Mouse (Mus musculus): Measurements from ENCODE around the gene Tmem86b. TPM values are rescaled to one million over a fixed set of nuclear protein-coding genes. Genes with fewer than 3 reads are reported as not detected.
"Not testable (repeated sequence)": the region's sequence is repeated elsewhere in the genome, so short reads cannot be mapped to it uniquely, and the experiment has no call there.

Gene Tmem86b
- polyA plus RNA-seq, 1 experiment = 31.9 TPM

- Histone ChIP-seq H3K36me3 (ENCODE audit: control insufficient read depth, insufficient read depth, low read length) (no peaks in the 10 kb centered on the region), H3K4me3 (ENCODE audit: extremely low read depth, insufficient read depth, insufficient read length) (no peak within 1 kb of the TSS), H3K27me3 (ENCODE audit: control insufficient read depth, insufficient read depth, low read length) (no peaks in the 10 kb centered on the region), H3K4me1 (ENCODE audit: control insufficient read depth, insufficient read depth, insufficient read length) (no peaks in the 10 kb centered on the region), H3K27ac (ENCODE audit: insufficient read depth, low read length) (no peak within 1 kb of the TSS)
- DNase-seq (ENCODE audit: low read depth in 1 of 2, low spot score in 2 of 2) = no peak
- no peak for TF ChIP-seq CTCF (IDR thresholded peaks at IDR 0.05; ENCODE audit: extremely low read depth, insufficient read depth, insufficient read length, insufficient replicate concordance)
- TF ChIP-seq POLR2A (IDR thresholded peaks at IDR 0.05; ENCODE audit: low read depth, low read length) = no peak
- WGBS = 74% methylated on average over 6 of the region's 6 CpGs
These were observed 27.3 kb downstream of the Tmem86b start, which contains the start of gene Ptprh for GRCm38 (mm10) chr7:4603873-4604272. TSS of gene Ptprh (minus strand) at chr7:4604041.

GRCm38 (mm10) chr7:4602969-4603368 lies 28.3 kb downstream of the Tmem86b start:
- no peaks in the 10 kb centered on the region for H3K27me3 ChIP-seq (ENCODE audit: control insufficient read depth, insufficient read depth, low read length)
- H3K4me1 ChIP-seq (ENCODE audit: control insufficient read depth, insufficient read depth, insufficient read length) = no peaks in the 10 kb centered on the region
- DNase-seq (ENCODE audit: low read depth in 1 of 2, low spot score in 2 of 2) = no peak
- TF ChIP-seq CTCF (IDR thresholded peaks at IDR 0.05; ENCODE audit: extremely low read depth, insufficient read depth, insufficient read length, insufficient replicate concordance) (no peak), POLR2A (IDR thresholded peaks at IDR 0.05; ENCODE audit: low read depth, low read length) (no peak)
- H3K4me3 ChIP-seq (ENCODE audit: extremely low read depth, insufficient read depth, insufficient read length) = no peak overlapping the region
- H3K27ac ChIP-seq (ENCODE audit: insufficient read depth, low read length) = no peak overlapping the region
- no peaks in the 10 kb centered on the region for H3K36me3 ChIP-seq (ENCODE audit: control insufficient read depth, insufficient read depth, low read length)
- 88% methylated on average over 6 of the region's 6 CpGs for WGBS

DNA sequence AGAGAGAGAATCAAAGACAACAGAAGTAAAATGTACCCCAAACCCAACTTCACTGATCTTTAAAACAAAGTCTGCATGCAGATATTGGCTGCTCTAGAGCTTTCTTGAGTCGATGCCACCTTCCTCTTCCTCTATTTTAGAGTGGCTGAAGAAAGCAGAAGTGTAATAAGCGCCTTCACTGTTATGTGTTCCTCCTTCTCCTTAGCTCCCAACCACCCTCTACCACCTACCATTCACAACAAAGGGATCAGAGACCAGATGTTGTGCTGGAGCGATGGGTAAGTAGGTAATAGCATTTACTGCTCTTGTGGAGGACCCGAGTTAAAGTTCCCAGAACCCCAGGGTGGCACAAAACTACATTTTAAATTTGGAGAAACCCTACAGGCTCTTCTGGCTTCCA lies 34.2 kb downstream of the Tmem86b start:
- H3K4me1 ChIP-seq (ENCODE audit: control insufficient read depth, insufficient read depth, insufficient read length); H3K27ac ChIP-seq (ENCODE audit: insufficient read depth, low read length); H3K4me3 ChIP-seq (ENCODE audit: extremely low read depth, insufficient read depth, insufficient read length); H3K27me3 ChIP-seq (ENCODE audit: control insufficient read depth, insufficient read depth, low read length); H3K36me3 ChIP-seq (ENCODE audit: control insufficient read depth, insufficient read depth, low read length); DNase-seq (ENCODE audit: low read depth in 1 of 2, low spot score in 2 of 2): not testable (repeated sequence)
- WGBS = 36% methylated on average over 4 of the region's 4 CpGs

DNA sequence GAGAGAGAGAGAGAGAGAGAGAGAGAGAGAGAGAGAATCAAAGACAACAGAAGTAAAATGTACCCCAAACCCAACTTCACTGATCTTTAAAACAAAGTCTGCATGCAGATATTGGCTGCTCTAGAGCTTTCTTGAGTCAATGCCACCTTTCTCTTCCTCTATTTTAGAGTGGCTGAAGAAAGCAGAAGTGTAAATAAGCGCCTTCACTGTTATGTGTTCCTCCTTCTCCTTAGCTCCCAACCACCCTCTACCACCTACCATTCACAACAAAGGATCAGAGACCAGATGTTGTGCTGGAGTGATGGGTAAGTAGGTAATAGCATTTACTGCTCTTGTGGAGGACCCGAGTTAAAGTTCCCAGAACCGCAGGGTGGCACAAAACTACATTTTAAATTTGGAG lies 49.7 kb downstream of the Tmem86b start:
- not testable (repeated sequence) for DNase-seq (ENCODE audit: low read depth in 1 of 2, low spot score in 2 of 2); H3K27ac ChIP-seq (ENCODE audit: insufficient read depth, low read length); H3K4me1 ChIP-seq (ENCODE audit: control insufficient read depth, insufficient read depth, insufficient read length); H3K4me3 ChIP-seq (ENCODE audit: extremely low read depth, insufficient read depth, insufficient read length); H3K27me3 ChIP-seq (ENCODE audit: control insufficient read depth, insufficient read depth, low read length); H3K36me3 ChIP-seq (ENCODE audit: control insufficient read depth, insufficient read depth, low read length)
- 48% methylated on average over 3 of the region's 3 CpGs for WGBS

Other genes starting within 250 kb of the Tmem86b start
- 2.9 and 3.2 TPM in 2 replicates for gene Gp6, start 233.7 kb downstream of the Tmem86b start, polyA plus RNA-seq (2012; rRNA removed)
- gene Rdh13, start 185.8 kb downstream of the Tmem86b start, polyA plus RNA-seq (2012; rRNA removed) = 6.4 and 7.8 TPM in 2 replicates
- gene Eps8l1, start 170.7 kb downstream of the Tmem86b start, polyA plus RNA-seq (2012; rRNA removed) = 0.12 and 0.18 TPM in 2 replicates
- 92.6 and 98.8 TPM in 2 replicates for gene Ppp1r12c, start 129.7 kb downstream of the Tmem86b start, polyA plus RNA-seq (2012; rRNA removed)
- gene Tnnt1, start 115.0 kb downstream of the Tmem86b start, polyA plus RNA-seq (2012; rRNA removed) = 0.34 and 0.53 TPM in 2 replicates
- 5.3 and 5.5 TPM in 2 replicates for gene Tnni3, start 107.2 kb downstream of the Tmem86b start, polyA plus RNA-seq (2012; rRNA removed)
- gene Dnaaf3, start 99.0 kb downstream of the Tmem86b start, polyA plus RNA-seq (2012; rRNA removed) = 9.6 and 10.4 TPM in 2 replicates
- 0.21 and 0.34 TPM in 2 replicates for gene Syt5, start 83.9 kb downstream of the Tmem86b start, polyA plus RNA-seq (2012; rRNA removed)
- gene Ptprh, start 27.4 kb downstream of the Tmem86b start, polyA plus RNA-seq (2012; rRNA removed) = 0.07 and 0.11 TPM in 2 replicates
- gene Ppp6r1, start 27.6 kb upstream of the Tmem86b start, polyA plus RNA-seq (2012; rRNA removed) = 136 and 159 TPM in 2 replicates
- gene Hspbp1, start 53.6 kb upstream of the Tmem86b start, polyA plus RNA-seq (2012; rRNA removed) = 32.2 and 37.3 TPM in 2 replicates
- gene Brsk1, start 59.2 kb upstream of the Tmem86b start, polyA plus RNA-seq (2012; rRNA removed) = 0.84 and 1.3 TPM in 2 replicates
- 3.8 and 3.9 TPM in 2 replicates for gene Tmem150b, start 93.8 kb upstream of the Tmem86b start, polyA plus RNA-seq (2012; rRNA removed)
- 105 and 138 TPM in 2 replicates for gene Kmt5c, start 108.7 kb upstream of the Tmem86b start, polyA plus RNA-seq (2012; rRNA removed)
- gene Cox6b2, start 121.7 kb upstream of the Tmem86b start, polyA plus RNA-seq (2012; rRNA removed) = 14.5 and 44.8 TPM in 2 replicates
- not detected in 2 replicates for gene Fam71e2, start 139.9 kb upstream of the Tmem86b start, polyA plus RNA-seq (2012; rRNA removed)
- gene Il11, start 151.4 kb upstream of the Tmem86b start, polyA plus RNA-seq (2012; rRNA removed) = 0.09 and 0.23 TPM in 2 replicates
- gene Tmem190, start 151.5 kb upstream of the Tmem86b start, polyA plus RNA-seq (2012; rRNA removed) = not detected in 2 replicates
- 17.5 and 34.9 TPM in 2 replicates for gene Tmem238, start 158.2 kb upstream of the Tmem86b start, polyA plus RNA-seq (2012; rRNA removed)
- 316 and 418 TPM in 2 replicates for gene Rpl28, start 161.5 kb upstream of the Tmem86b start, polyA plus RNA-seq (2012; rRNA removed)
- 167 and 175 TPM in 2 replicates for gene Ube2s, start 181.2 kb upstream of the Tmem86b start, polyA plus RNA-seq (2012; rRNA removed)
- gene Shisa7, start 213.3 kb upstream of the Tmem86b start, polyA plus RNA-seq (2012; rRNA removed) = 0.16 and 0.23 TPM in 2 replicates
- gene Isoc2b, start 238.8 kb upstream of the Tmem86b start, polyA plus RNA-seq (2012; rRNA removed) = 7.2 and 12.1 TPM in 2 replicates
- gene Isoc2a, start 245.7 kb upstream of the Tmem86b start, polyA plus RNA-seq (2012; rRNA removed) = 14.5 and 15.3 TPM in 2 replicates

Measured in spleen, adult 2 months (tissue).